Mouse (Mus musculus) limb, embryonic 11.5 days (tissue): ENCODE results near the gene 5730480H06Rik. TPM values are rescaled to one million over a fixed set of nuclear protein-coding genes. Genes with fewer than 3 reads are reported as not detected.

Experiments used
- ATAC-seq: fragments of 200-750 bp; cut with Nextera tagmentation; 2 replicates; pipeline ENCODE4 v1.8.0; 2017; ENCODE audit warnings: low read depth; ENCODE audit not compliant: insufficient number of reproducible peaks, low FRiP score, low TSS enrichment
- DNase-seq: peaks from one replicate; pipeline ENCODE4 v3.0.0-alpha.2; 2015; ENCODE audit warnings: low spot score
- H3K27ac ChIP-seq: fragments of 300-500 bp; sonication (generic); replicated peaks from 2 replicates; pipeline ENCODE4 v1.5.1; 2014; ENCODE audit warnings: low read depth, mild to moderate bottlenecking, low read length
- H3K27me3 ChIP-seq: fragments of 300-500 bp; sonication (generic); 2 replicates; pipeline ENCODE4 v1.6.1; 2014; ENCODE audit warnings: mild to moderate bottlenecking, low read length, mixed read lengths; ENCODE audit not compliant: control insufficient read depth, insufficient read depth
- H3K36me3 ChIP-seq: fragments of 300-500 bp; sonication (generic); 2 replicates; pipeline ENCODE4 v1.6.1; 2014; ENCODE audit warnings: mild to moderate bottlenecking, low read length, moderate library complexity, mixed read lengths; ENCODE audit not compliant: control insufficient read depth, insufficient read depth
- H3K4me1 ChIP-seq: fragments of 300-500 bp; sonication (generic); 2 replicates; pipeline ENCODE4 v1.6.1; 2014; ENCODE audit warnings: low read length, mixed read lengths; ENCODE audit not compliant: control insufficient read depth, insufficient read depth
- H3K4me2 ChIP-seq: fragments of 300-500 bp; sonication (generic); 2 replicates; pipeline ENCODE4 v1.6.1; 2014; ENCODE audit warnings: low read depth, mild to moderate bottlenecking, moderate library complexity; ENCODE audit not compliant: severe bottlenecking
- H3K4me3 ChIP-seq: fragments of 300-500 bp; sonication (generic); 2 replicates; pipeline ENCODE4 v1.5.1; 2014; ENCODE audit warnings: low read depth, low read length
- H3K9ac ChIP-seq: fragments of 300-500 bp; sonication (generic); 2 replicates; pipeline ENCODE4 v1.6.1; 2014; ENCODE audit warnings: mild to moderate bottlenecking, low read length
- H3K9me3 ChIP-seq: fragments of 300-500 bp; sonication (generic); 2 replicates; pipeline ENCODE4 v1.6.1; 2016; ENCODE audit warnings: low read length; ENCODE audit not compliant: control insufficient read depth
- WGBS: fragments of 180-500 bp; shearing (Covaris S2); extraction: QIAGEN DNeasy Blood & Tissue Kit; methylation state at CpG from one replicate; pipeline ENCODE4 v1.1.7; 2014; 5-methylcytosine and 5-hydroxymethylcytosine counted together
- polyA plus RNA-seq: library from polyadenylated mRNA; unstranded; fragments of >200 nt; fragmentation: Nextera tagmentation; extraction: Ambion mirVana; gene quantifications from 2 replicates; pipeline ENCODE4 v1.2.1, GENCODE M21; 2014

The 5730480H06Rik gene
- polyA plus RNA-seq, 1 experiment from 2014 or later: 28.7 TPM

- H3K27ac ChIP-seq: no peak overlapping the region
- ATAC-seq (no peak), DNase-seq (no peak)
- WGBS: 27% methylated on average over 9 of the region's 9 CpGs
- H3K9me3 ChIP-seq: no peaks in the 10 kb centered on the region
- H3K27me3 ChIP-seq: no peaks in the 10 kb centered on the region
- H3K4me1 ChIP-seq: no peaks in the 10 kb centered on the region
- H3K9ac ChIP-seq: no peak overlapping the region
- no peak overlapping the region for H3K4me2 ChIP-seq
- no peak overlapping the region for H3K4me3 ChIP-seq
- H3K36me3 ChIP-seq: no peaks in the 10 kb centered on the region
Measured at GRCm38 (mm10) chr5:48333884-48334513, 6.2 kb downstream of the 5730480H06Rik start.

GRCm38 (mm10) chr5:48340808-48341433 lies 13.2 kb downstream of the 5730480H06Rik start:
- no peak for ATAC-seq
- Histone ChIP-seq H3K4me1 (no peaks in the 10 kb centered on the region), H3K27ac (no peak overlapping the region), H3K36me3 (no peaks in the 10 kb centered on the region), H3K4me2 (no peak overlapping the region), H3K4me3 (no peak overlapping the region), H3K9me3 (no peaks in the 10 kb centered on the region), H3K27me3 (no peaks in the 10 kb centered on the region), H3K9ac (no peak overlapping the region)
- no peak for DNase-seq
- WGBS: 72% methylated on average over 7 of the region's 7 CpGs

DNA sequence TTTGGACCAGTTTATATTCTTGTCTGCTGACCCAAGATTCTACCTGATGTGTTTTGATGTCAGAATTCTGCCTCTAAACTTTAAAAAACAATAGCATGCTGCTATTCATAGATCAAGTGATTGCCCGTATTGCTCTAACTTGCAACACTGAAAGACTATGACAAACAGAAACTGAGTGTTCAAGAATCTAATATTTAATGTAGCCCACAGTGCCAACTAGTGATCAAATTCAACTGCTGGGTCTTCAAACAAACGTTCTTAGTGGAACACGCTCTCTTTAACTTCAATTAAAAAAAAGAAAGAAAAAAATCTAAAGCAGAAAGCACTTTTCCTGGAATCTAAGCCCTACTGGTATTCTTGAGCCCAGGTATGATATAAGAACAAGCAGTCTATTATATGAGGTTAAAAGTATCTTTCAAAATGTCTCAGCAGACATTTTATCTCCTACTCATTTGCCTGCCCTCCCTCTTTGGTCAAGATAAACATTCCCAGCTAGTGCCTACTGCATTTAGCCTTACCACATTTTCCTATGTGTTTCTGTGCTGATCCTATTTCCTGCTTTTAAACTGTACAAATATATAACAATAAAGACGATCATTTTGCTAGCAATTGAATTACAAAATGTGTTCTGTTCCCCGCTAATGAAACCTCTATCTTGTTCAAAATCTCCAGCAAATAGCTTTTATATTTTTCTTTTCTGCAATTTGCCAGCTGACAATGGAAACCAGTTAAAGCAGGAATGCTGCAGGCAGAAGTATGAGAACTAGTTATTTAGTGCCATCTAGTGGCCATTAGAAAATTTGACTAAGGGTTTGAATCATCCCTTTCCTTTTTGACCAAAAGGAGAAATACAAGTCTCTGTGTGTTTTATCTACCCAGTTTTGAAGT lies 17.6 kb downstream of the 5730480H06Rik start:
- Histone ChIP-seq H3K4me2 (no peak overlapping the region), H3K9ac (no peak overlapping the region), H3K36me3 (no peaks in the 10 kb centered on the region), H3K4me3 (no peak overlapping the region), H3K4me1 (no peaks in the 10 kb centered on the region), H3K27ac (no peak overlapping the region), H3K27me3 (no peaks in the 10 kb centered on the region), H3K9me3 (no peaks in the 10 kb centered on the region)
- DNase-seq: no peak
- ATAC-seq: no peak
- WGBS: 59% methylated on average over 5 of the region's 5 CpGs

DNA sequence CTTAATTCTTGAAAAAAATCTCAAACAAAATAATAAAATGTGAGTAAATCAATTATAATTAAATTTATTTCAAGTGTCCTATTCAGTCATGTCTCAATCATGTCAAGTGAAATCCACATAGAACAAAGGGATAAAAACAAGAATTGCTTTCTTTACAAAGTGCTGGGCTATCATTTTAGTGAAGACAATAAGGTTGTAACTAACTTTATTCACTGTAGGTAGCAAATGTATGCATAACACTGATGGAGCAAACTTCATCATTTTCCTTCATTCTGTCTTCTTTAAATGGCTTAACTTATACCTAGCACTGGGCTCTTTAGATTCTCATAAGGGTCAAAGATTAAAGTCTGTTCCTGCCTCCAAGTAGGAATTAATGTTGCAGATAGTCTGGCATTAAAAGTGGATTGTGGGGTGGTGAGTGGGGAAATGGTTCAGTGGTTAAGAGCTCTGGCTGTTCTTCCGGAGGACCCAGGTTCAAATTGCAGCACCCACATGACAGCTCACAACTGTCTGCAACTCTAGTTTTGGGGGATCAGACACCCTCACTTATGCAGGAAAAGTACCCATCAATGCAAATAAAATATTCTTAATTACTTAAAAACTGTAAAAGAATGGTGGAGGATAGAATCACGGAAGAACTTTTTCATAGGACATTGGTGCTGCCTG lies 18.4 kb downstream of the 5730480H06Rik start:
- DNase-seq (no peak), ATAC-seq (no peak)
- WGBS: 84% methylated on average over 2 of the region's 2 CpGs
- Histone ChIP-seq H3K27me3 (no peaks in the 10 kb centered on the region), H3K9ac (no peak overlapping the region), H3K4me3 (no peak overlapping the region), H3K4me2 (no peak overlapping the region), H3K27ac (no peak overlapping the region), H3K9me3 (no peaks in the 10 kb centered on the region), H3K36me3 (no peaks in the 10 kb centered on the region), H3K4me1 (no peaks in the 10 kb centered on the region)

DNA sequence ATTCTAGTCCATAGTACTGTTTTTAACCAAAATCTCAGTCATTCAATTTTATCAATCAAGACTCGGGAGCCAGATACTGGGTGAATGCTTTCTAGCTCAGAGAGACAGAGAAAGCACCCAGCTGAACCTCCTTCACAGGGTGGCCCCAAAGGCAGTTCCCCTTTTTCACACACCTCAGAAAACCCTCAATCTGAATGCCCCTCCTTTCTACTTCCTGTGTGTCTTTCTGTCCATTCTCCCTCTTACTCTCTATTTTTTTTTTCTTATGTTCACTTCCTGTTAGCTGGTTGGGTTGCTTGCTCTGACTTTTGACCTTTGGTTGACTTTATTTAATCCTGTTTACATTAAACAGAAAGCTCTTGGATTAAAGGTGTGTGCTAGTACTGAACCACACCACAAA lies 21.6 kb downstream of the 5730480H06Rik start:
- no peak for DNase-seq
- Histone ChIP-seq H3K4me2 (no peak overlapping the region), H3K4me3 (no peak overlapping the region), H3K27ac (no peak overlapping the region), H3K27me3 (no peaks in the 10 kb centered on the region), H3K9me3 (no peaks in the 10 kb centered on the region), H3K9ac (no peak overlapping the region), H3K36me3 (no peaks in the 10 kb centered on the region), H3K4me1 (no peaks in the 10 kb centered on the region)
- no peak for ATAC-seq
- WGBS: 87% methylated on average over 1 of the region's 1 CpGs

- H3K4me1 ChIP-seq: 0 out of 2 replicates have a peak, but pooled peaks cover 3% of the 10 kb centered on the region
- peak overlapping the region; percentile 90 for H3K4me3 ChIP-seq
- H3K27ac ChIP-seq: no peak overlapping the region
- no peaks in the 10 kb centered on the region for H3K9me3 ChIP-seq
- H3K4me2 ChIP-seq: peak overlapping the region; percentile 54
- H3K36me3 ChIP-seq: no peaks in the 10 kb centered on the region
- H3K27me3 ChIP-seq: no peaks in the 10 kb centered on the region
- DNase-seq: peak; percentile 97
- under 1% methylated on average over 44 of the region's 44 CpGs for WGBS
- ATAC-seq: peak; percentile 100
- peak overlapping the region; percentile 87 for H3K9ac ChIP-seq
Measured at GRCm38 (mm10) chr5:48371890-48372766, 44.4 kb downstream of the 5730480H06Rik start.

DNA sequence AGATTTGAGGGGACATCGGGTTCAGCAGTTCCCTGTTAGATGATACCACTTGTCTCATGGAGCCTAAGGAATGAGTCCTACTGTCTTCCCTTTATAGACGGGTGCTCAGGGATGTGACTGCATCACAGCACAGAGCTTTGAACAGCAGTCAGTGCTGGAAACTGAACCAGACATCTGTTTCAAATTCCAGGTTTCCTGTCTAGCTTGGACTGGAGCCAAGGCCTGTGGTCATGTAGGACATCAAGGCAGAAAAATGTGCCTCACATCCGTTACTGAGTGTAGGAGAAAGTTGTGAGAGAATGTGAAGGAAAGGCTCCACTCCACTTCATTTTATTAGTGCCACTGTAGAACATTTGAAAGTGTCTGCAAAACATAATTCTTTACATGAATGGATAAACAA lies 74.7 kb downstream of the 5730480H06Rik start:
- H3K4me1 ChIP-seq: 0 out of 2 replicates have a peak, but pooled peaks cover 3% of the 10 kb centered on the region
- H3K4me2 ChIP-seq: no peak overlapping the region
- ATAC-seq (peak; percentile 83), DNase-seq (peak; percentile 78)
- H3K9ac ChIP-seq: no peak overlapping the region
- H3K4me3 ChIP-seq: no peak overlapping the region
- no peaks in the 10 kb centered on the region for H3K9me3 ChIP-seq
- 35% methylated on average over 3 of the region's 3 CpGs for WGBS
- H3K27ac ChIP-seq: no peak overlapping the region
- H3K27me3 ChIP-seq: no peaks in the 10 kb centered on the region
- H3K36me3 ChIP-seq: no peaks in the 10 kb centered on the region
